Mouse (Mus musculus): Measurements from ENCODE around the gene Serinc3. TPM values are rescaled to one million over a fixed set of nuclear protein-coding genes. Genes with fewer than 3 reads are reported as not detected.
A peak's percentile ranks its signal among the peaks of the same experiment; 100 is the strongest.
"Not testable (repeated sequence)": the region's sequence is repeated elsewhere in the genome, so short reads cannot be mapped to it uniquely, and the experiment has no call there.

Gene Serinc3
- polyA plus RNA-seq, 1 experiment from 2014 or later, result 37.5 TPM

- H3K4me1 ChIP-seq (replicated peaks), result peaks cover 43% of the 10 kb centered on the region
- H3K9me3 ChIP-seq, result no peaks in the 10 kb centered on the region
- peak overlapping the region; percentile 68 for H3K4me2 ChIP-seq
- H3K27ac ChIP-seq, result 0 out of 2 replicates have a peak overlapping the region, but pooled peaks have one; percentile 99
- peaks cover 3% of the 10 kb centered on the region; the same call in 1 of the 2 replicates for H3K36me3 ChIP-seq
- peak overlapping the region; percentile 97; the same call in 1 of the 2 replicates for H3K9ac ChIP-seq
- no peaks in the 10 kb centered on the region for H3K27me3 ChIP-seq
- WGBS, result 93% methylated on average over 30 of the region's 30 CpGs
- peak overlapping the region; percentile 93 for H3K4me3 ChIP-seq
- ATAC-seq (ENCODE audit: low FRiP score), result no peak
Measured at GRCm38 (mm10) chr2:163642685-163643575, 2.0 kb downstream of the Serinc3 start.

- H3K4me1 ChIP-seq (replicated peaks), result peaks cover 46% of the 10 kb centered on the region
- 82% methylated on average over 3 of the region's 3 CpGs for WGBS
Measured at GRCm38 (mm10) chr2:163641681-163642080, 3.2 kb downstream of the Serinc3 start.

GRCm38 (mm10) chr2:163640493-163640892 is 4.4 kb downstream of the Serinc3 start:
- no peak overlapping the region for H3K9ac ChIP-seq
- peaks cover 44% of the 10 kb centered on the region for H3K4me1 ChIP-seq (replicated peaks)
- H3K27me3 ChIP-seq, result no peaks in the 10 kb centered on the region
- H3K36me3 ChIP-seq, result peaks cover 14% of the 10 kb centered on the region
- no peak for ATAC-seq (ENCODE audit: low FRiP score)
- no peak overlapping the region for H3K27ac ChIP-seq
- no peak overlapping the region for H3K4me3 ChIP-seq
- WGBS, result 86% methylated on average over 3 of the region's 3 CpGs
- no peak overlapping the region for H3K4me2 ChIP-seq
- H3K9me3 ChIP-seq, result no peaks in the 10 kb centered on the region

More at GRCm38 (mm10) chr2:163641681-163642080, 3.2 kb downstream of the Serinc3 start:
- no peak for ATAC-seq (ENCODE audit: low FRiP score)
- Histone ChIP-seq H3K4me3 (no peak overlapping the region), H3K9ac (no peak overlapping the region), H3K36me3 (peaks cover 4% of the 10 kb centered on the region; the same call in 1 of the 2 replicates), H3K27ac (no peak overlapping the region), H3K9me3 (no peaks in the 10 kb centered on the region), H3K4me2 (no peak overlapping the region), H3K27me3 (no peaks in the 10 kb centered on the region)

GRCm38 (mm10) chr2:163637655-163638266 is 7.2 kb downstream of the Serinc3 start:
- 75% methylated on average over 5 of the region's 5 CpGs for WGBS
- no peak overlapping the region for H3K9ac ChIP-seq
- H3K4me3 ChIP-seq, result no peak overlapping the region
- H3K27ac ChIP-seq, result no peak overlapping the region
- peaks cover 28% of the 10 kb centered on the region for H3K4me1 ChIP-seq (replicated peaks)
- no peak overlapping the region for H3K4me2 ChIP-seq
- no peaks in the 10 kb centered on the region for H3K9me3 ChIP-seq
- H3K36me3 ChIP-seq, result peaks cover 35% of the 10 kb centered on the region
- no peak for ATAC-seq (ENCODE audit: low FRiP score)
- no peaks in the 10 kb centered on the region for H3K27me3 ChIP-seq

GRCm38 (mm10) chr2:163636057-163636456 is 8.9 kb downstream of the Serinc3 start:
- WGBS, result 99% methylated on average over 2 of the region's 2 CpGs
- Histone ChIP-seq H3K27me3 (no peaks in the 10 kb centered on the region), H3K4me1 (replicated peaks) (peaks cover 15% of the 10 kb centered on the region), H3K9me3 (no peaks in the 10 kb centered on the region), H3K4me2 (no peak overlapping the region), H3K36me3 (peaks cover 50% of the 10 kb centered on the region), H3K4me3 (no peak overlapping the region), H3K27ac (no peak overlapping the region), H3K9ac (no peak overlapping the region)
- no peak for ATAC-seq (ENCODE audit: low FRiP score)

GRCm38 (mm10) chr2:163634211-163634610 is 10.7 kb downstream of the Serinc3 start:
- Histone ChIP-seq H3K4me1 (replicated peaks) (0 out of 2 replicates have a peak, but pooled peaks cover 3% of the 10 kb centered on the region), H3K27ac (no peak overlapping the region), H3K9ac (no peak overlapping the region), H3K9me3 (no peaks in the 10 kb centered on the region), H3K36me3 (peaks cover 66% of the 10 kb centered on the region), H3K4me3 (no peak overlapping the region), H3K27me3 (no peaks in the 10 kb centered on the region), H3K4me2 (no peak overlapping the region)
- WGBS, result 92% methylated on average over 2 of the region's 2 CpGs
- ATAC-seq (ENCODE audit: low FRiP score), result no peak

- Histone ChIP-seq H3K36me3 (peaks cover 90% of the 10 kb centered on the region), H3K9ac (no peak overlapping the region), H3K4me3 (no peak overlapping the region), H3K27me3 (no peaks in the 10 kb centered on the region), H3K27ac (no peak overlapping the region), H3K4me1 (replicated peaks) (no peaks in the 10 kb centered on the region), H3K9me3 (no peaks in the 10 kb centered on the region), H3K4me2 (no peak overlapping the region)
- ATAC-seq (ENCODE audit: low FRiP score), result no peak
- 94% methylated on average over 2 of the region's 2 CpGs for WGBS
Measured at GRCm38 (mm10) chr2:163631715-163632114, 13.2 kb downstream of the Serinc3 start.

- Histone ChIP-seq H3K4me1 (replicated peaks) (no peaks in the 10 kb centered on the region), H3K9me3 (no peaks in the 10 kb centered on the region), H3K36me3 (peaks cover 90% of the 10 kb centered on the region), H3K4me3 (no peak overlapping the region), H3K9ac (no peak overlapping the region), H3K27me3 (no peaks in the 10 kb centered on the region), H3K27ac (no peak overlapping the region), H3K4me2 (no peak overlapping the region)
- 95% methylated on average over 4 of the region's 4 CpGs for WGBS
- ATAC-seq (ENCODE audit: low FRiP score), result no peak
Measured at GRCm38 (mm10) chr2:163631223-163631622, 13.7 kb downstream of the Serinc3 start.

GRCm38 (mm10) chr2:163621401-163621800 is 23.5 kb downstream of the Serinc3 start:
- peaks cover 96% of the 10 kb centered on the region for H3K36me3 ChIP-seq
- not testable (repeated sequence) for H3K9me3 ChIP-seq; H3K9ac ChIP-seq; H3K4me2 ChIP-seq; H3K27me3 ChIP-seq; H3K27ac ChIP-seq; ATAC-seq (ENCODE audit: low FRiP score); H3K4me1 ChIP-seq (replicated peaks); H3K4me3 ChIP-seq
- WGBS, result 95% methylated on average over 3 of the region's 3 CpGs

- H3K4me2 ChIP-seq, result no peak overlapping the region
- no peaks in the 10 kb centered on the region for H3K4me1 ChIP-seq (replicated peaks)
- no peaks in the 10 kb centered on the region for H3K9me3 ChIP-seq
- no peaks in the 10 kb centered on the region for H3K27me3 ChIP-seq
- no peak overlapping the region for H3K27ac ChIP-seq
- no peak overlapping the region for H3K4me3 ChIP-seq
- H3K9ac ChIP-seq, result no peak overlapping the region
- H3K36me3 ChIP-seq, result peaks cover 95% of the 10 kb centered on the region
- WGBS, result 91% methylated on average over 8 of the region's 8 CpGs
- no peak for ATAC-seq (ENCODE audit: low FRiP score)
Measured at GRCm38 (mm10) chr2:163620451-163620850, 24.5 kb downstream of the Serinc3 start.

GRCm38 (mm10) chr2:163617874-163618273 is 27.1 kb downstream of the Serinc3 start:
- no peak for ATAC-seq (ENCODE audit: low FRiP score)
- Histone ChIP-seq H3K9me3 (no peaks in the 10 kb centered on the region), H3K27ac (no peak overlapping the region), H3K4me2 (no peak overlapping the region), H3K9ac (no peak overlapping the region), H3K27me3 (no peaks in the 10 kb centered on the region), H3K4me3 (no peak overlapping the region), H3K4me1 (replicated peaks) (no peaks in the 10 kb centered on the region), H3K36me3 (peaks cover 99% of the 10 kb centered on the region)
- 91% methylated on average over 4 of the region's 4 CpGs for WGBS

GRCm38 (mm10) chr2:163617232-163617863 is 27.6 kb downstream of the Serinc3 start:
- Histone ChIP-seq H3K9ac (no peak overlapping the region), H3K27me3 (no peaks in the 10 kb centered on the region), H3K4me1 (replicated peaks) (no peaks in the 10 kb centered on the region), H3K9me3 (no peaks in the 10 kb centered on the region), H3K36me3 (peaks cover 98% of the 10 kb centered on the region), H3K27ac (no peak overlapping the region), H3K4me2 (no peak overlapping the region), H3K4me3 (no peak overlapping the region)
- 80% methylated on average over 3 of the region's 3 CpGs for whole genome bisulfite sequencing
- ATAC-seq (ENCODE audit: low FRiP score), result no peak

Data from hindbrain, embryonic 13.5 days (tissue).